Mouse (Mus musculus) ovary, postnatal 36 days (tissue): ENCODE measurements around the gene Lin28a.

ENCODE experiments used
- DNase-seq: peaks from one replicate; pipeline ENCODE4 v3.0.0; 2022; ENCODE audit warnings: low spot score, mixed read lengths

Lin28a gene

DNA sequence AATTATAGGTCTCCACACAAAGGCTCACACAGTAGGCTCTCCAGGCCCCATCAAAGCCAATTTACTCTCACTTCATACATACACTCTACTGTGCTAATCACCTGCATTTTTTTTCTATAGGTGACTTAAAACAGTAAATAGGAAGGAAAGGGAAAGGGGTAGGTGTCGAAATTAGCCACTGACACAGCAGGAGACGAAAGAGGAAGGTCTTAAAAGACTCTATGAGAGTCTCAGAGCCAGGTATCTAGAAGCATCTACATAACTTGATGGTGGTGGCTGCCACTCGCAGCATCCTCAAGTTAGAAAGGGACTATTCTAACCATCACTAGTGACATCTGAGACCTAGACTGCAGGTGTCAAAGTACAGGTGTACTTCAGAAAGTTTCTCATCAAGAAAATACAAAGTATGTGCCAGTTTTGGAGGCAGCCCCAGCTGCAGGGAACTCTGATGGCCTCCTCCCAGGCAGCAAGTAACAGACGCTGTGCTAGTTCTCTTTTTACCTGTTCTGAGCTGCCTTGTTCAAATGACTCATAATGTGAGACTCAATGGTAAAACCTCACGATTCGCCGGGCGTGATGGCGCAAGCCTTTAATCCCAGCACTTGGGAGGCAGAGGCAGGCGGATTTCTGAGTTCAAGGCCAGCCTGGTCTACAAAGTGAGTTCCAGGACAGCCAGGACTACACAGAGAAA lies 40.5 kb downstream of the Lin28a start:
- no peak for DNase-seq

DNA sequence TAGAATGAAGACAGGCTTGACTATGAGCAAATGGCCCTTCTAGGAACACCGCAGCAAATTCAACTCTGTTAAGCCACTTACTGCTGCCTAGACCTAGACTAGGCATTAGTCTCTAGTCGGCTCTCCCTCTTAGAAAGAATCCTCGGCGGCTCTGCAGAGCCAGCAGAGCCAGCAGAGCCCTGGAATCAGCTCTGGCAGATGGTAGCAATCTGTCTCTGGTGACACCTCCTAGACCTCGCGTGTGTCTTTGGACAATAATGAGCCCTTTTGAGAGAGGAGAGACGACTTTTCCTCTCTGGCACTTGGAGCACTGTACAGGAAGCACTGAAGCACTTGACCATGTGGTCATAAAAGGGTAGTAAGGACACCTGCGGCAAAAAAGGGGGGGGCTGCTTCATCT lies 46.9 kb downstream of the Lin28a start:
- DNase-seq = no peak

DNA sequence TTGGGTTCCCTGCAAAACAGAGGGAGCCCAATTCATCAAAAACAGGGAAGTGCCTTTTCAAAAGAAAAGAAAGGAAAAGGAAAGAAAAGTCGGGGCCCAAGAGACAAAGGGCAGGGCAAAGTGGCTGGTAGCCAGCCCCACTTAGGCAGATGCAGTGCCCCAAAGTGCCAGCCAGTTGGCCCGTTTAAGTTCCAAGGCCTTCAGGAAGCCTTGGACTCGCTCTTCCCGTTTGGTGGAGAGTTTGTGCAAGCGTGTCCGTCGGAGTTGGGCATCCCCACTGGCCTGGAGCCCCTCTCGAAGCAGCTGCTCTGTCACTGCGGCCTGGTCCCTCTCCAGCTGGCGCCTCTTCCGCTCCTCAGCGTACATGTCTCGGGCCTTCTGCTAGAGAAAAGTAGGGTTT lies 47.8 kb downstream of the Lin28a start:
- DNase-seq = peak; percentile 11

DNA sequence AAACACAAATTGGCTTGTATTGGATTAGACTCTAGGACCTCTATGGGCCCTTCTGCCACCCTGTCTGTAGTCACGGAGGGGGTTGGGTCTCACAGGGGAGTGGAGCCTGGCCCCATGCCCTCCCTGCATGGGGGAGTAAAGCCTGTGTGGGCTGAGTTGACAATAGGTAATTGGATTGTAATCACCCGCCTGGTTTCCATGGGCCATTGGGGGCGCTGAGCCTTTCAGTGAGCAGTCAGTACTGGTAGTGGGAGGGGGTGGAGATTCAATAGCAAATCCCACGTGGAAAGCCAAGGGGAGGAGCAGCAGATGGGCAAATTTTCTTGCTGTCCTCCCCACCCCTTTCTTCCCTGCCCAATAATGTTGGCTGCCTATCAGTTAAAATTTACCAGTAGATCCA lies 48.4 kb downstream of the Lin28a start:
- peak; percentile 16 for DNase-seq

DNA sequence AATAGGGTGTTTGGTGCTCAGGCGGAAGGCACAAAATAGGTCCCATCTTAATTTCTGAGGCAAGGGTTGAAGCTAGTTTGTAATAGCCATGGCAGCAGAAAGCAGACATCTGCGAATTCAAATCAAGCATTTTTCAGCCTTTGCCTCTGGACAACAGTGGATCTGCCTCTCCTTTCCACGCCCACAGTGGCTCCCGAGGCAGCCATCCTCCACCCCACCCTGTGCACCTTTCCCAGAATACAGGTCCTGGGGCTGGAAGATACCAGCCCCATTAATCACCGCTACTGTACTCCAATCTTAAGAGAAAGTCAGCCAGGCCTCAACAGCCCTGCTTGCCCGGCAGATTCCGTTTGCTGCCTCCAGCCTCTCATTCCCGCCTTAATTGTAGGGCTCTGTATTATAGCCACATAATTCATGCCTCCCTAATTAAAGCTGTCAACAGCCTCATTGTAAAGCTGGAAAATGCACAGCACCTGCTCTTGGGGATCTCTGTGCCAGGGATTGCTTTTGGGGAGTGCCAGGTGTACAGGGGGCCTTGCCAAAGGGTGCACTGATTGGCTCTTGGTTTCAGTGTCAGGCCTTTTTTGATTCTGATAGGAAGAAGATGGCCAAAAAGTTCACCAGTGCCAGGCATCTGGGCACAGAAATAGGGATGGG lies 49.4 kb downstream of the Lin28a start:
- DNase-seq = no peak

DNA sequence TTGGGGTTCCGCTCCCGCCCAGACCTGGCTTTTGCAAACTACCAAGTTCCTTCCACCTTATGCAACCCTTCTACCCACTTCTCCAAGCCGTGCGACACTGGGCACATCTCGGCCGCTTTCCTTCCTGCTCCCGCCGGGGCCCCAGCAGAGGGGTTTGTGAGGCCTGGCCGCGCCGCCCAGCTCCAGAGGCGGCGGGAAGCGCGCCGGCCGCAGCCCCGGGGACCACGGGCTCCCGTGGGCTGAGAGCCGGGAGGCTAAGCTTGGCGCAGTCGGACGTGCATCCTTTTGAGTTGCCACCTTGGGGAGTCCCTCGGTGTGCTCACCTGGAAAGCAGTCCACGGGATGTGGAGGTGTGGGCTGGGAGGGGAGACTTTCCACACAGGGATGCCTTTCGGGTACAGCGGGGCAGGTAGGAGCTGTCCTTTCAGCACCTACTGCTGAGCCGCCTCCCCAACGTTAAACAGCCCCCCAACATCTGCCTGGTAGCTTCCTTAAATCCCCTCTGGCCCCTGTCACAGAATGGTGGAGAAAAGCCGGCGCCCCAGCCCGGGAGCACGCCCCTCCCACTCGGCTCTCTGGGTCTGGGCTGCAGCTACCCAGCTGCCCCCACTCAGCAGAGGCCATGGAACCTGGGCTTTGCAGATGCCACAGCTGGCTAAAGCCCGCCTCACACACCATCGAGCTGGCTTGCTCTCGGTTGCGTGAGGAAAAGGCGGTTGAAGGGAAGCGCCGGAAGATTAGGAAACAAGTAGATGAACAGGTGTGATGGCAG lies 50.3 kb downstream of the Lin28a start, which contains the start of gene Hmgn2:
Hmgn2 (minus strand) TSS at position 501 of the 772 bp plus-strand sequence.
- DNase-seq = peak; percentile 52

DNA sequence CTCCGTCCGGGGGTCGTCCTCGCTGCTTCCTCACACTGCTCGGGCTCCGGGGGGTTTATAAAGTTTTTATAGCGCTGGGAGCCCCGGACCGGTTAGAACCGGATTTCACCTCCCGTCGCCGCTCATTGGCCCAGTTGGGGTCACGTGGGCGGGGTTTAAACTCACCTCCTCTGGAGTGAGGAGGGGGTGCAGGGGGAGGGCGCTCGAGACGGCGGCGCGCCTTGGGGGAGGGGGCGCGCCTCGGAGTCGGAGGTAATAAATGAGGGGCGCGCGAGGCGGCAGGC lies 50.8 kb downstream of the Lin28a start:
- peak; percentile 89 for DNase-seq

DNA sequence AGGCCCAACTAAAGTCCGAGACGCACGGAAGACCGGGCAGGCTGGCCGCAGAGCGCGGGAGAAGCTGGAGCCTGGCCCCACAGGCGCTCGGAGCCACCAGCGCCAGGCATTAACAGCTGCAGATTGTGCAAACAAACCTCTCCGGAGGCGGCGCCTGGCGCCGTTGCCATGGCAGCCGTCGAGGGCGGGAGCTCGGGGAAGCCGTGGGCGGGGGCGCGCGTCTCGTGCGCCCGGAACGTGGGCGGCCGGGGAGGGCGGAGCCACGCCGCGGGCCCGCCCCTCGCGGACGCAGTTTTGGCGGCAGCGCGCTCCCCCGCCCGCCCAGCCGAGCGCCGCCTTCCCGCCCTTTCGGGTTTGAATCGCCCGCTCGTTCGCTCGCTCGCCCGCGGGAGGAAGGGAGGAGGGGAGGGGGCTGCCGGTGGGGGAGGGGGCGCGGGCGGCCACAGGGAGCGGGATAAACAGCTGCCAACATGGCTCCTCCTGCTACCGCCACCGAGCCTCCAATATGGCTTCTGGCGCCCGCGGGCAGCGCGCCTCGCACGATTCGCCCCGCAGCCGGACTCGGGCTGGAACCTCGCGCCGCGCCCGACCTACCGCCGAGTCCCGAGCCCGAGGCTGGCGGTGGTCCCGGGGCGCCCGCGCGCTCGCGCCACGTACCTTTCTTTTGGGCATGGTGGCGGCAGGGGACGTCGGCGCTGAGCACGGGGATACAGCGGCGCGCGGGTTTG lies 51.3 kb downstream of the Lin28a start:
- DNase-seq = peak; percentile 99

DNA sequence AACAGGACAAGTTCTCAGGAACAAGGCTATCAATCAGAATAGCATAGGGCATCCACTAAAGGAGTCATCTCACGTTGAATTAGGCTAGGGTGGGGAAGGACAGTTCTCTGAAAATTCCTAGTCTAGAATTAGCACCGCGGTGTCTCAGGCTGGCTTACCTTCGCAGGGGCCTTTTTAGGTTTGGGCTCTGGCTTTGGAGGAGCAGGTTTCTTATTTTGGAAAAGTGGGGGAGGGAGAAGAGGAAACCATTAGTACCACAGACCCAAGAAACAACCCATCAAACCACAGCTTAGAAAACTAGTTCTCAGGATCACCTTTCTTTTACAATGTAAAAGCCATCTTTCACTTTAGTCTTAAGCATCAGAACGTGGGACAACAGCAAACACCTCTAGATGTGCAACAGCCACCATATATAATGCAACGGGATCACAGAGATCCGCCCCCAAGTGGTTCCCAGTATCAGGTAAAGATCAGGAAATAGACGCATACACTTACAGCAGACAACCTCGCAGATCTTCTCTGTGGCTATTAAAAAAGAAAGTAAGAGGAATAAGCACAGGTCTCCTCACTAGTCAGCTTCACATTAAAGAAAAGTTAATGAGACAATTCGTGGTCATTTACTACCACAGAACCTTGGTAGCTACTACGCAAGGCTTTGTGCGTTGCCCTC lies 52.2 kb downstream of the Lin28a start:
- no peak for DNase-seq

DNA sequence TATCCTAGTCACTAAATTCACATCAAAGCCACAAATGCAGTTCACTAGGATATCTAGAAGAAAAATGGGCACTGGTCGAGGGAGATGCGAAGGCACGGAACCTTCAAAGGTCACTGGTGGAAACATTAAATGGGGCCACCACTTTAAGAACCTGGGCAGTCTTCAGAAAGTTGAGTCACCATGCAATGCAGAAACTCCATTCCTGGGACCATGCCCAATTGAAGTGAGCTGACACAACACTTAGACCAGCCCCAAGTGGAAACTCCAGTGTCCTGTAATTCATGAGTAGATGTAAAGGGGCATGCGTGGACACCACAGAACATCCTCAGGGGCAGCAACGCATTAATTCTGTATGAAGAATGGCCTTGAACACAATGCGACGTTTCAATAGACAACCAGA lies 56.1 kb downstream of the Lin28a start:
- no peak for DNase-seq

DNA sequence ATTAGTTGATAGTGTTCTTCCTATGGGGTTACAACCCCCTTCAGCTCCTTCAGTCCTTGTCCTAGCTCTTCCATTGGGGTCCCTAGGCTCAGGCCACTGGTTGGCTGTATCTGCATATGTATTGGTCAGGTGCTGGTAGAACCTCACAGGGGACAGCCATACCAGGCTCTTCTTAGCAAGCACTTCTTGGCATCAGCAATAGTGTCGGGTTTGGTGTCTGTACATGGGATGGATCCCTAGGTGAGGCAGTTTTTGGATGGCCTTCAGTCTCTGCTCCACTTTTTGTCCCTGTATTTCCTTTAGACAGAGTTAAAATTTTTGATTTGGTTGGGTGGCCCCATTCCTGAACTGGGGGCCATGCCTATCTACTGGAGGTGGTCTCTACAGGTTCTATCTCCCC lies 59.8 kb downstream of the Lin28a start:
- no peak for DNase-seq

DNA sequence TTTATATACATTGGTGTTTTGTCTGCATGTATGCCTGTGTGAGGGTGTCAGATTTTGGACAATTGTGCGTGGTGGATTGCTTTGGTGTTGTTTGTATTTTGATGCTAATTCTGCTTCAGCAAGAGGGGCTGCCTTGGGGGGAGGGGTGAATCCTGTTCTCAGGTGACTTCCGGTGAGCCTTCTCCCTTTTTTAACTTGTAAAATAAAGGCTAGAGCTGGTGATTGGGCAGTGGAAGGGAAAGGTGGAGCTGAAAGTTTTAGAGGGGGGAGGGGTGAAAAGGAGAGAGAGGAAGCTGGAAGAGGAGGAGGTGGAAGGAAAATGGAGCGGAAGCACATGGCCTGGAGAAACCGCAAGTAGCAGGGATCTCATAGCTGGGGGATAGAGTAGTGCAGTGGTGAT lies 62.3 kb downstream of the Lin28a start:
- DNase-seq = no peak
